Mouse (Mus musculus): ENCODE data around the gene Ccdc194. TPM values are rescaled to one million over a fixed set of nuclear protein-coding genes. Genes with fewer than 3 reads are reported as not detected.
A peak's percentile ranks its signal among the peaks of the same experiment; 100 is the strongest.

Gene Ccdc194
- polyA plus RNA-seq, 1 experiment from 2014 or later = 0.51 TPM

DNA sequence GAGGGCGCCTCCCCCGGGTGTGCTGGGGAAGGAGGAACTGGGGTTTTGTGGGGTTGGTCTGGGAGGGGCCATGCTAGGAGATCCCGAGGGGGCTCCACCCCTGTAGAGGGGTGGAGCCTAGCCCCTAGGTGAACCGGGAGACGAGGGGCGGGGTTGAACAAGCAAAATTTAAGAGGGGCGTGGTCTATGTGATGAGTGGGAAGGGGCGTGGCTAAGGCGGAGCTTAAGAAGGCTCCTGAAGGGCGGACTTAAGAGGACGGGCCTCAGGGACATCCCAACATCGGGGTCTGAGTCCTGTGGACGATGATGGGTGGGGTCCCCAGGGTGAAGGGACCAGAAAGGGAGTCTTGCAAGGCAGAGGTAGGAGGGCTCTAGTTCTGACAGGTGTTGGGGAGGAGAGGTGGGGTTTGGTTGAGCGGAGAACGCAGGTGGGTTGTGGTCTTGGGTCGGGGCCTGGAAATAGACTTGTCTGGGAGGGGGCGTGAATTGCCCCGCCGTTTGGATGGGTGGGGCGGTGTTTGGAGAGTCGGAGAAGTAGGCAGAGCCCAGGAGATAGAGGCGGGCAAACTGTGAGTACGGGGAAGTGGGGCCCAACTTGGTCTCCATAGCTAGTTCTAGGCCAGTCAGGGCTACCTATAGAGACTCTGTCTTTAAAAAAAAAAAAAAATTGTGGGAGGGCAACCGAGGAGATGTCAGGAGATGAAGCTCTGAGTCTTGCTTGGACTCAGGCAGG is 33.6 kb upstream of the Ccdc194 start:
- Histone ChIP-seq H3K4me2 (replicated peaks; ENCODE audit: low read depth, low read length) (peak overlapping the region; percentile 38), H3K27me3 (ENCODE audit: control insufficient read depth, insufficient read depth, low read length) (peaks cover 78% of the 10 kb centered on the region), H3K27ac (ENCODE audit: low read depth, low read length) (no peak overlapping the region), H3K4me1 (replicated peaks; ENCODE audit: control insufficient read depth, insufficient read depth, low read length) (peaks cover 2% of the 10 kb centered on the region; the same call in 1 of the 2 replicates), H3K9ac (ENCODE audit: low read depth, low read length) (no peak overlapping the region; the same call in 1 of the 2 replicates), H3K4me3 (ENCODE audit: low read depth, low read length) (peak overlapping the region; percentile 23), H3K36me3 (ENCODE audit: control insufficient read depth, insufficient read depth, low read length) (no peaks in the 10 kb centered on the region), H3K9me3 (ENCODE audit: control insufficient read depth, low read length) (no peaks in the 10 kb centered on the region)
- peak; percentile 69 for DNase-seq (ENCODE audit: low spot score)
- ATAC-seq (ENCODE audit: low FRiP score) = peak; percentile 36; the same call in 1 of the 2 replicates
- 2% methylated on average over 24 of the region's 24 CpGs for WGBS

DNA sequence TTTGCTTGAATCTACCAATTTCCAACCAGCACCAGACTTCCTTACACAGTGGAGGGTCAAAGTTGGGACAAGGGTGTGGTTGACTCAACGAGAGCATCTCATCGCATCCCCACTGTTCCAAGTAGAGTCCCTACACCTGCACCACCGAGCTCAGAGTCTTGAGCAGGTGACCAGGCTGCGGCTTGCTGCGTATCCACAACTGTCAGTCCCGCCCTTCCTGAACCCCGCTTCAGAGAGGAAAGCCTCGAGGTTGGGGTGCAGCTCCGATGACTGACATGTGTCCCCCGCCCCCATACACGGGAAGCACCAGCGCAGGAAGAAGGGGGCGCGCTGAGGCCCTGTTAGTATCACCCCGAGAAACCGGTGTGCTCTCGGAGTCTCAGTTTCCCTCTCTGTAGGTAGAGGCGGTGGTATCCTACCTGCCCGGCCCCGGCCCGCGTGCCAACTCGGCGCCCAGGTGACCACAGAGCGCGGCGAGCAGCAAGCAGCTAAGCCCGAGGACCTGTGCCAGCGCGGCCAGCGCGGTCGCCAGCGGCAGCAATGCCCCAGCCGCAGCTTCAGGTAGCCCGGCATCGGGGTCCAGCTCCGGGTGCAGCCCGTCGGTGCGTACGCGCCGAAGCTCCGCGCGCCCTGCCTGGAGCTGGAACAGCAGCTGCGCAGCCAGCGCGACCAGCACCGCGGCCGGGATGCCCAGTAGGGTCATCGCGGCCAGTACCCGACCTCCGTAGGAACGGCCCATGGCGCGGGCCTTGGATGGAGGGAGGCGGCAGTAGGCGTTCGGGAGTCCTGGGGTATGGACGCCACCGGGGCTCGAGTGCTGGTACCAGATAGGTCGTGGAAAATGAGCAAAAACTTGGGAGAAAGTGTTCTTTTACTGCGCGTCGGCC is 32.8 kb upstream of the Ccdc194 start, which contains the start of gene Tmem221:
Tmem221 (minus strand) TSS at position 801 of the 887 bp plus-strand sequence.
- WGBS = 4% methylated on average over 70 of the region's 70 CpGs
- Histone ChIP-seq H3K4me2 (replicated peaks; ENCODE audit: low read depth, low read length) (peak within 1 kb of the TSS; percentile 38), H3K27me3 (ENCODE audit: control insufficient read depth, insufficient read depth, low read length) (peaks cover 75% of the 10 kb centered on the region), H3K27ac (ENCODE audit: low read depth, low read length) (no peak within 1 kb of the TSS), H3K9me3 (ENCODE audit: control insufficient read depth, low read length) (no peaks in the 10 kb centered on the region), H3K4me1 (replicated peaks; ENCODE audit: control insufficient read depth, insufficient read depth, low read length) (peaks cover 2% of the 10 kb centered on the region; the same call in 1 of the 2 replicates), H3K36me3 (ENCODE audit: control insufficient read depth, insufficient read depth, low read length) (no peaks in the 10 kb centered on the region), H3K4me3 (ENCODE audit: low read depth, low read length) (peak within 1 kb of the TSS; percentile 23), H3K9ac (ENCODE audit: low read depth, low read length) (peak within 1 kb of the TSS; percentile 7; the same call in 1 of the 2 replicates)
- ATAC-seq (ENCODE audit: low FRiP score) (peak; percentile 4; the same call in 1 of the 2 replicates), DNase-seq (ENCODE audit: low spot score) (peak; percentile 32)

DNA sequence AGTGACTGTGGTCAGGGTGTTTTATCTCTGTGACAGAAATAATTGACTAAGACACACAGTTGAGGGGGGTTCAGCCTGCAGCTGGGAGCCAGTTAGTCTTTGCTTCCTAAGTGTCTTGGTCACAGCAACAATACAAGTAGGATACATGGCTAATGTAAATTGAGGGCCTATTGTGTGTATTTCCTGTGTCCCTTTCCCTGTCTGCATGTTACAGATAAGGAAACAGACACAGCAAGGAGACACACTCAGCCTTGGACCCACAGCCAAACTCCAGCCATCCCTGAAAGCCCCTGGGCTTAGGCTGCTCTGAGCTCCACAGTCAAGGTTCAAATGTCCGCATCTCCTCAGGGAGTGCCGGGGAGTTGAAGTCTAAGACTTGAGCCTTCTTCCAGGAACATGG is 29.1 kb upstream of the Ccdc194 start:
- Histone ChIP-seq H3K9me3 (ENCODE audit: control insufficient read depth, low read length) (no peaks in the 10 kb centered on the region), H3K36me3 (ENCODE audit: control insufficient read depth, insufficient read depth, low read length) (no peaks in the 10 kb centered on the region), H3K27ac (ENCODE audit: low read depth, low read length) (no peak overlapping the region), H3K9ac (ENCODE audit: low read depth, low read length) (no peak overlapping the region), H3K27me3 (ENCODE audit: control insufficient read depth, insufficient read depth, low read length) (peaks cover 42% of the 10 kb centered on the region), H3K4me2 (replicated peaks; ENCODE audit: low read depth, low read length) (no peak overlapping the region), H3K4me1 (replicated peaks; ENCODE audit: control insufficient read depth, insufficient read depth, low read length) (no peaks in the 10 kb centered on the region; the same call in 1 of the 2 replicates), H3K4me3 (ENCODE audit: low read depth, low read length) (no peak overlapping the region)
- WGBS = 91% methylated on average over 2 of the region's 2 CpGs
- no peak for ATAC-seq (ENCODE audit: low FRiP score)
- DNase-seq (ENCODE audit: low spot score) = no peak

DNA sequence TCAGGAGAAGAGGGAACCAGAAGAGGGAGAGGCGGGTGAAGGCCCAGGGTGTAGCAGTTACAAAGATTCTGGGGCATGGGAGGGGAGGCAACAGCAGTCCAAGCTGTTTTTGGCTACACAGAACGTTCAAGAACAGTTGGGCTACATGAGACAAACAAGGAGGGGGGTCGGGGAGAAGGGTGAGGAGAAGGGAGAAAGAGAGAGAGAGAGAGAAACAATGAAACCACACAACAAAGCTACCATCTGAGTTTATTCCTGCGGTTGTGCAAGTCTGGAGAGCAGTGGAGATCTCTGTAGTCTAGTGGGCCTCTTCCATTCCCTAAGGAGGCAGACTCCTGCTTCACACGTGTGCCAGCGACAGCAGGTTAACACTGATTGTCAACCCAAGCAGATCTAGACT is 28.5 kb upstream of the Ccdc194 start:
- no peaks in the 10 kb centered on the region; the same call in 1 of the 2 replicates for H3K4me1 ChIP-seq (replicated peaks; ENCODE audit: control insufficient read depth, insufficient read depth, low read length)
- no peak overlapping the region for H3K4me3 ChIP-seq (ENCODE audit: low read depth, low read length)
- peaks cover 36% of the 10 kb centered on the region for H3K27me3 ChIP-seq (ENCODE audit: control insufficient read depth, insufficient read depth, low read length)
- no peak overlapping the region for H3K4me2 ChIP-seq (replicated peaks; ENCODE audit: low read depth, low read length)
- H3K36me3 ChIP-seq (ENCODE audit: control insufficient read depth, insufficient read depth, low read length) = no peaks in the 10 kb centered on the region
- H3K27ac ChIP-seq (ENCODE audit: low read depth, low read length) = no peak overlapping the region
- no peak overlapping the region for H3K9ac ChIP-seq (ENCODE audit: low read depth, low read length)
- WGBS = 80% methylated on average over 6 of the region's 6 CpGs
- DNase-seq (ENCODE audit: low spot score) (no peak), ATAC-seq (ENCODE audit: low FRiP score) (no peak)
- no peaks in the 10 kb centered on the region for H3K9me3 ChIP-seq (ENCODE audit: control insufficient read depth, low read length)

DNA sequence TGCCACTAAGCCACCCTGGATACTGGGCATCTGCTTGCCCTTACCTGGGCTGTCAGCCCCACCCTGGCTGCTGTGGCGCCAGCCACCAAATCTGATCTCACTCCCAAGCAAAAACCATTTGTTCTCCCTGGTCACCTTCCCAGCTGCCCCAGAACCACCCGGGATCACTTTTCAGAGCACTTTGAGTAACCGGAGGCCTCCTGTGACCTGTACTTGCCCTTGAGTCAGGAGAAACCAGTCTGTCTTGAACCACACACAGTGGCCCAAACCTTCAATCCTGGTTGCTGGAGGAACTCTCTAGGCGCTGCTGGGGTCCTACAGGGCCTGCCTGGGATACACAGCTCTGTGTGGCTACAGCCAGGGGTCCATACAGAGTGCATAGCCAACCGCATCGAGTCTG is 27.3 kb upstream of the Ccdc194 start:
- DNase-seq (ENCODE audit: low spot score) (no peak), ATAC-seq (ENCODE audit: low FRiP score) (no peak)
- Histone ChIP-seq H3K9ac (ENCODE audit: low read depth, low read length) (no peak overlapping the region), H3K9me3 (ENCODE audit: control insufficient read depth, low read length) (no peaks in the 10 kb centered on the region), H3K4me2 (replicated peaks; ENCODE audit: low read depth, low read length) (no peak overlapping the region), H3K36me3 (ENCODE audit: control insufficient read depth, insufficient read depth, low read length) (no peaks in the 10 kb centered on the region), H3K27ac (ENCODE audit: low read depth, low read length) (no peak overlapping the region), H3K4me1 (replicated peaks; ENCODE audit: control insufficient read depth, insufficient read depth, low read length) (no peaks in the 10 kb centered on the region), H3K4me3 (ENCODE audit: low read depth, low read length) (no peak overlapping the region), H3K27me3 (ENCODE audit: control insufficient read depth, insufficient read depth, low read length) (peaks cover 24% of the 10 kb centered on the region)
- 69% methylated on average over 6 of the region's 6 CpGs for WGBS

DNA sequence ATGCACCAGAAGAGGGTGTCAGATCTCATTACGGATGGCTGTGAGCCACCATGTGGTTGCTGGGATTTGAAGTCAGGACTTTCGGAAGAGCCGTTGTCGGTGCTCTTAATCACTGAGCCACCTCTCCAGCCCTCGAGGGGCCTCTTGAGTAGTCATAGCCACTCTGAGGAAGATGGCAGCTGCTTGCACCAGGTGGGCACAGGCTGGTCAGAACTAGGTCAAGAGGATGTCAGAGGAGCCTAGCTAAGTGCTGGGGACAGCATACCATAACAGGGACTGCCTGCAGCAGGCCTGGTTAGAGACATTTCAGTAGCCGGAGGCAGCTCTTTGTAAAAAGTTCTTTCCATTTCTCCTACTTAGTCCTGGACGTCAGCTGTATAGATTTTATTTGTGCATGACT is 25.2 kb upstream of the Ccdc194 start:
- Histone ChIP-seq H3K27ac (ENCODE audit: low read depth, low read length) (no peak overlapping the region), H3K9ac (ENCODE audit: low read depth, low read length) (no peak overlapping the region), H3K9me3 (ENCODE audit: control insufficient read depth, low read length) (no peaks in the 10 kb centered on the region), H3K4me1 (replicated peaks; ENCODE audit: control insufficient read depth, insufficient read depth, low read length) (no peaks in the 10 kb centered on the region), H3K27me3 (ENCODE audit: control insufficient read depth, insufficient read depth, low read length) (peaks cover 6% of the 10 kb centered on the region), H3K4me3 (ENCODE audit: low read depth, low read length) (no peak overlapping the region), H3K4me2 (replicated peaks; ENCODE audit: low read depth, low read length) (no peak overlapping the region), H3K36me3 (ENCODE audit: control insufficient read depth, insufficient read depth, low read length) (0 out of 2 replicates have a peak, but pooled peaks cover 6% of the 10 kb centered on the region)
- ATAC-seq (ENCODE audit: low FRiP score) (no peak), DNase-seq (ENCODE audit: low spot score) (no peak)
- 75% methylated on average over 7 of the region's 7 CpGs for WGBS

DNA sequence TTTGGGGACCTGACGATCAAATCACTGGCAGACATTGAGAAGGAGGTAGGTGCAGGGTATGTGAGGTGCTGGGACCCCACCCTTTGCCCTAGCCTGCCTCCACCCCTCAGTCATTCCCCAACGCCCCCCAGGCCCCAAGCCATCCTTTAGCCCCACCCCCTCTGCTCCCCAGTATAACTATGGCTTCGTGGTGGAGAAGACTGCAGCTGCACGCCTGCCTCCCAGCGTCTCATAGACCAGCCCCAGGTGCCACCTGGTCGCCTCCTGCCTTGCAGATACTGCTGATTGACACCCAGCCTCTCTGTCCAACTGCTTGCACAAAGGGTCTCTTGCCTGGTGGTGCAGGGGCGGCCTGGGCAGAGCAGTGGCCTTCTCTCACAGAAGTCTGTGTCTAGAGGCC is 22.1 kb upstream of the Ccdc194 start:
- H3K27me3 ChIP-seq (ENCODE audit: control insufficient read depth, insufficient read depth, low read length) = no peaks in the 10 kb centered on the region
- DNase-seq (ENCODE audit: low spot score) (no peak), ATAC-seq (ENCODE audit: low FRiP score) (no peak)
- H3K9ac ChIP-seq (ENCODE audit: low read depth, low read length) = no peak overlapping the region
- 87% methylated on average over 7 of the region's 7 CpGs for WGBS
- 0 out of 2 replicates have a peak, but pooled peaks cover 2% of the 10 kb centered on the region for H3K4me1 ChIP-seq (replicated peaks; ENCODE audit: control insufficient read depth, insufficient read depth, low read length)
- 0 out of 2 replicates have a peak, but pooled peaks cover 6% of the 10 kb centered on the region for H3K36me3 ChIP-seq (ENCODE audit: control insufficient read depth, insufficient read depth, low read length)
- no peaks in the 10 kb centered on the region for H3K9me3 ChIP-seq (ENCODE audit: control insufficient read depth, low read length)
- H3K27ac ChIP-seq (ENCODE audit: low read depth, low read length) = no peak overlapping the region
- no peak overlapping the region for H3K4me2 ChIP-seq (replicated peaks; ENCODE audit: low read depth, low read length)
- H3K4me3 ChIP-seq (ENCODE audit: low read depth, low read length) = no peak overlapping the region

DNA sequence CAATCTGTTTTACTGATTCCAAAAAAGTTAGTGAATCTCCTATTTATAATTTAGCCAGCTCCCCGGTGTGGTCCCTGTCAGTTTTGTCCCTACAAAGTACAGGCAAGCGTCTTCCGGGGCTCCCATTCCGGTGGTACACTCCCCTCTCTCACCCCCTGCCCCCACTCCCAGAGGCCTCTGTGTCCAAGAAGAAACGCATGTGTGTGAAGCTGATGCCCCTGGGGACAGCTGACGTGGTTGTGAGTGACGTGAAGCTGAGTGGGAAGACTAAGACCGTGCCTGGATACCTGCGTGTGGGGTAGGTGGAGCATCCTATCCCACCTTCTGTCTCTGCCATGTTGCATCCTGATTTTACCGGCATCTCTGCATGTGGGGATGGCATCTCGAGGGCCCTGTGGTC is 19.5 kb upstream of the Ccdc194 start:
- ATAC-seq (ENCODE audit: low FRiP score) (no peak), DNase-seq (ENCODE audit: low spot score) (no peak)
- 0 out of 2 replicates have a peak, but pooled peaks cover 2% of the 10 kb centered on the region for H3K4me1 ChIP-seq (replicated peaks; ENCODE audit: control insufficient read depth, insufficient read depth, low read length)
- H3K9ac ChIP-seq (ENCODE audit: low read depth, low read length) = no peak overlapping the region
- 0 out of 2 replicates have a peak, but pooled peaks cover 6% of the 10 kb centered on the region for H3K36me3 ChIP-seq (ENCODE audit: control insufficient read depth, insufficient read depth, low read length)
- no peak overlapping the region for H3K4me2 ChIP-seq (replicated peaks; ENCODE audit: low read depth, low read length)
- no peaks in the 10 kb centered on the region for H3K9me3 ChIP-seq (ENCODE audit: control insufficient read depth, low read length)
- H3K4me3 ChIP-seq (ENCODE audit: low read depth, low read length) = no peak overlapping the region
- WGBS = 90% methylated on average over 11 of the region's 11 CpGs
- H3K27me3 ChIP-seq (ENCODE audit: control insufficient read depth, insufficient read depth, low read length) = no peaks in the 10 kb centered on the region
- no peak overlapping the region for H3K27ac ChIP-seq (ENCODE audit: low read depth, low read length)
